Mouse (Mus musculus) ES-E14 (cell line): ENCODE measurements around the gene Ptgdr2.

ENCODE experiments used
- CHD2 ChIP-seq: IDR thresholded peaks from 2 replicates; pipeline ENCODE4 v1.6.1; 2014; ENCODE audit warnings: mild to moderate bottlenecking, low read depth, low read length, inconsistent platforms
- MAFK ChIP-seq: IDR thresholded peaks from 2 replicates; pipeline ENCODE4 v1.6.1; 2014; ENCODE audit warnings: mild to moderate bottlenecking, low read depth, low read length, inconsistent platforms; ENCODE audit not compliant: insufficient read depth
- ZNF384 ChIP-seq: IDR thresholded peaks from 2 replicates; pipeline ENCODE4 v1.6.1; 2012; ENCODE audit warnings: low read depth, low read length, inconsistent platforms

DNA sequence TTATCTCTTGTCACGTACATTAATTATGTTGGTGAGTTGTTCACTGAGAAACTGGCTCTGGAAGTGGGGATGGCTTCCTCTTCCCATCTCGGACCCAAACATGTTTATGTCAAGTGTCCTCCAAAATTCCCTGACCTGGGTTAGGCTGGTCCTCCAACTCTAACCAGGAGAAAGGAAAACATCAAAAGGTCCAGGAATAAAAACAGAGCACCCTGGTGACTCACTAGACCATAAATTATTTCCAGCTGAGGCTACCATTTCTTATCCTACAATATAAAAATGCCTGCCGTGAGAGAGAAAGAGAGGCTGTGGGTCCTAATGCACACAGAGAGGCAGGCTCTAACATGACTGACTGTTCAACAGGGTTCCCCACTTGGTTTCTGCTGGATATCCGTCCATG, 12.7 kb upstream of the Ptgdr2 start:
- TF ChIP-seq CHD2: no peak
- no peak for TF ChIP-seq ZNF384
- TF ChIP-seq MAFK: no peak
